Mouse (Mus musculus): ENCODE data around the gene Fam126a. TPM values are rescaled to one million over a fixed set of nuclear protein-coding genes. Genes with fewer than 3 reads are reported as not detected.
A peak's percentile ranks its signal among the peaks of the same experiment; 100 is the strongest.

The Fam126a gene
- total RNA-seq, 2 experiments from 2014 or later = 15.4 to 16.6 TPM

DNA sequence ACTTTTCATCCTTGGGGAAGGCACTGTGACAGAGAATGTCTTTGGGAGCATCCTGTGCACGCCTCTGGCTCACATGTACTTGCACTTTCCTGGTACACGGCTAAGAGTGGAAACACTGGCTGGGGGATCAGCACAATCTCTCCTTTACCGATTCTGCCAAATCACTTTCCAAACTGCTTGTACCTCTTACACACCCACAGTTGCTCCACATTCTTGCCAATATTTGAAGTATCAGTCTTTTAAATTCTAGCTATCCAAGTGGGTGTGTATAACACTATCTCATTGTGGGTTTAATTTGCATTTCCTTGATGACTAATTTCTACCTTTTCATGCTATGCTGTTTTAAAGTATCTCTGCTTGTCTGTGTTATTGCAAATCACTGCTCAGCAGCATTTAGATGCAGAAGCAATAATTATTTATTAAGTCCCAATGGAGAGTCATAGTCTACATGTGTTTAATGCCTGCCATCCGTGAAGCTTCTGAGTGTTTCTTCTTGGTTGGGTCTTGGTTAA, 10.9 kb upstream of the Fam126a start:
- peak in 1 of 2 experiments; percentile 29 for DNase-seq (ENCODE audit: low spot score in 2 of 2)

DNA sequence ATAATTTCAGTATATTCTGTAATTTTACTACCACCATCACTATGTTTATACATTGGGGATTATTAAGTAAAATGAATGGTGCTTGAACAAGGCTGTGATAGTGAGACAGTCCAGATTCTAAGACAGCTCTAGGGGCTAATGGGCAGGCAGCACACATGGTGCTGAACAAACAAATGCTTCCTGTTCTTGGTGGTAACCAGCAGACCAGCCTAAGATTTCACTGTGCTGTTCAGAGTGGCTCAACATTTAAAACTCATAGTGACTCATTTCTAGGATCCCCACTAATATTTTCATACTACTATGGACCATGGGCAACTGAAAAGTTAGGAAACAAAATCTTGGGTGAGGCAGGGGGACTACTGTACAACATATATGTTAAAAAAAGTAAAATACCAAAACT, 10.1 kb upstream of the Fam126a start:
- DNase-seq (ENCODE audit: low spot score in 2 of 2) = no peak

DNA sequence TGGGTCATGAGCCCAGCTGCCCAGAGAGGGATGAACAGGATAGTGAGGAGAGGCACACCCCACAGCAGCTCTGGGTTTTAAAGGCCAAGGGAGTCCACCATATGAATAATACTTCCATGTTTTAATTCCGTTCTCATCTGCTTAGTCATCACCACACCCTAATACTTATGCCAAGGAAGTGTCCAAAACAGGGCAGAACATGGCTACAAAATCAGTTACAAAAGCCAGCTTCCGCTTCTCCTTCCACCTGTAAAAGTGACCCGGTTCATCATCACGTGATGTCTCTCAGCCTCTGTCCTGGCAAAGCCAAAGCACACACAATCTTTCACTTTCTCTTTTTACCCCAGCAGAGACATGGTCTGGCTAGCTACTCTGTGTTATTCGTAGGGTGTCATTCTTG, 8.9 kb upstream of the Fam126a start:
- no peak for DNase-seq (ENCODE audit: low spot score in 2 of 2)

DNA sequence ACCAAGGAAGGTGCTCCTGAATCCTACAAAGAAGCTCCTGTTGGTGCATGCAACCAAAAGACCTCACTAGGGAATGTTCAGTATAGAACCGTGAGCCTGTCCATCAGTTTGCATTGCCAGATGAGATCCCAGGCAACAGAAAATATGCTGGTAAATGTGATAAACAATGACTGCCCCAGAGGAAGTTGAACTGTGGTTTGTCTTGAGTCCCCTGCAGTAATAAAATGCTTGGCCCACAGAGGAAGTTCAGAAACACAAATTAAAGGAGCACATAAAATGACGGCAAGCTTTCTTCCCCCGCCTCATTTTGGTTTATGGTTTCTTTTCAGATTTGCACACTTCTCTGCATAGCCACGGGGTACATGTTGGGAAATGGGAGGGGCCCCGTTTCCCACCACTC, 8.3 kb upstream of the Fam126a start:
- no peak for DNase-seq (ENCODE audit: low spot score in 2 of 2)

DNA sequence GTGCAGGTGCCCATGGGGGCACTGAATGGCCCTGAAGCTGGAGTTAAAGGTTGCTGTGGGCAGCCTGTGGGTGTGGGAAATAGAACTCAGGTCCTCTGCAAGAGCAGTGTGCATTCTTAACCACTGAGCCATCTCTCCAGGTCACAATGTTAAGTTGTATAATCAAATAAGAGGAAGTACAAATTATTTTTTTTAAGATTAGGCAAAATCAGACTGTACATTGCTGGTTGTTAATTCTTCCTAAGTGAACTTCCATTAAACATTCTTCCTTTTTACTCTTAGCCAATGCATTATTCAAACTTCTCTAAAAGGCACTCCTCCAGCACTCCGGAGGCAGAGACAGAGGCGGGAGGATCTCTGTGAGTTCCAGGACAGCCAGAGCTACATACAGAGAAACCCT, 7.7 kb upstream of the Fam126a start:
- DNase-seq (ENCODE audit: low spot score in 2 of 2) = no peak

DNA sequence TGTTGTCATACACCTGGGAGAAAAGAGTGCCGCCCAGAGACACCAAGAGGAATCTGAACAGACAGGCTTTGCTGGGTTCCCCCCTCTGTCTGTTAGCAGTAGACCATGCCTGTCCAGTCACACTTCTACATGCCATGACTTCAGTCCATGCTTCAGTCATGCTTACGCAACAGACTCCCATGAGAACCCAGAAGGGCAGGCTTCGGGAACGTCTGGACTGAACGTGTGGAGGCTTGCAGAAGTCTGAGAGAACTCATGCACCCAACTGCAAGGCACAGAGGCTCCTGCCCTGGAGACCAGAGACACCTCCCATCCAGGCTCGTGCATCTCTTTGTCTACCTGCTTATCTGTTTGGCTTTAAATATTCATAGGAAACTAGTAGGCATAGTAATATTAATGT, 6.2 kb upstream of the Fam126a start:
- no peak for DNase-seq (ENCODE audit: low spot score in 2 of 2)

DNA sequence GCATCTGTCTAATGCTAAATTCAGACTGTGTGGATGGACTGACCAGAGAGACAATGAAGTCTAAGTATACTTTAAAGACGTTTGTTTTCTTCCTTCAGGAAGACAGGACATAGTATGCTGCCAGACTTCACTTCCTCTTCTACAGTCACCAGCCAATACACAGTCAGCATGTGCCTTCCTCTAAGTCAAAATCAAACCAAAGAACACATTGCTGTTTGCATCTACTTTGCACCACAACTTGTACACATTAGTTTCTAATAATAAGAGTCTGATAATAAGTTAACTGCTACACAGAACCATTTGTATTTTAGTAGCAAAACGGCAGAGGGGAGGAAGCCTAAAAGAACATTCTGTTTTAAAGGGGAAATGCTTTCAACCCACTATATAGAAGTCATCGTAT, 4.5 kb upstream of the Fam126a start:
- no peak for DNase-seq (ENCODE audit: low spot score in 2 of 2)

DNA sequence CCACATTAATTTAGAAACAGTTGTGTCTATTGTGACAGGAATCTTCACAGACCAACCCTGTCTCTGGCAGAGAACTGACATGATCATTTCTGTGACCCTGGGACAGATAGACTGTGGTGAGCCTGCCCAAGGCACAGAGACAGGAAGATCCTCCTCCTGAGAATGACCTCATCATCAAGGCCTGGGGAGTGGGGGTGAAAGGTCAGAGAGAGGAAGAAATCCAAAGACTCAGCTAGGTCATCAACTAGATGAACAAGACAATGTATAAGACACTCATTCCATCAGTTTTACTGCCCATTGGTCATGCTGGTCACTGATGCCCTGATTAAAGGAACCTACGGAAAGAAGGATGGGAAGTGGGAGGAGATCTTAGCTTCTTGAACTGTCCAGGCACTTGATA, 3.6 kb upstream of the Fam126a start:
- no peak for DNase-seq (ENCODE audit: low spot score in 2 of 2)

DNA sequence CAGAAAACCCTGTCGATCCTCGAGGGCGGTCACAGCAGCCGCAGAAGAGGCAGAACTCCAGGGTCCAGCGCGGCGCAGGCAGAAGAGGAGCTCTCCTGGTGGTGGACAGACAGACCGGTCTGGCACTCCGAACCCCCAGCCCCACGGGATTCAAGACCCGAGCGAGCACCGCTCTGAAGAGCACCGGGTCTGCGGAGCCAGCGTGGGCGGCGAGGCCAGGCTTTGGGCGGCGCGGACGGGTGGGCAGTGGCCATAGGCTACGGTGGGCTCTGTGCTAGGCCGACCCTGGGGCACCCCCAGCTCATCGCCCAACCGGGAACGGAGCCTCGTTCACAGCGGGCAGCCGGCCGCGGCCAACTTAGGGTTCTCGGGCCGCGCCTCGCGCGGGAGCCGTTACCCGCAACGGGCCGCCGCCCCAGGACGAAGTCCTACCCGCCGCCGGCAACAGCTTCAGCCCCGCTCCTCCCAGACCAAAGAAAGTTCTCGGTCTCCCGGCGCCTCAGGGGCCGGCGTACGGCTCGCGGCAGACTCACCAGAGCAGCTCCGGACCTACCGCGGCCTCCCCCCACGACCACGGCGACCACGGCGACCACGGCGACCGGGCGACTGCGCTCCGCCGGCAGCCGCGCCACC, 428 bp downstream of the Fam126a start:
- peak in 1 of 2 experiments; percentile 8 for DNase-seq (ENCODE audit: low spot score in 2 of 2)

DNA sequence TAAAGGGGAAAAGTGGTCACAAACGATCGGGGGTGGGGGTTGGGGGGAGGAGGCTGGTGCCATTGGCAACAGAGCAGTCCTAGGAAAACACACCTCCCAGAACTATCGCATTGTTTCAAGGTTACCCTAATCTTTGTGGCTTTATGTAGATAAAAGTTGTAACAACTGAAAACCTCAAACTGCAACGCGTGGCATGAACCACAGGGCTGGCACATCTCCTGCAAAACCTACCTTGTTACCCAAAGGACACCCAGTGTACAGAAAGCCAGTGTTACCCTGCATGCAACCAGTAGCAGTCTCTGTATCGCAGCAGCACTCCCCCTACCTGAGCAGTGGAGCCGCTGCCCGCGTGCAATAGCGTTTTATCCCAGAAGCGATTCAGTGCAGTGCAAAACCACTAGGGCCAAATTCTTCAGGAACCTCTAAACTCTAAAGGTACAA, 1.1 kb downstream of the Fam126a start:
- peak; percentile 21 to 36 for DNase-seq (ENCODE audit: low spot score in 2 of 2)

DNA sequence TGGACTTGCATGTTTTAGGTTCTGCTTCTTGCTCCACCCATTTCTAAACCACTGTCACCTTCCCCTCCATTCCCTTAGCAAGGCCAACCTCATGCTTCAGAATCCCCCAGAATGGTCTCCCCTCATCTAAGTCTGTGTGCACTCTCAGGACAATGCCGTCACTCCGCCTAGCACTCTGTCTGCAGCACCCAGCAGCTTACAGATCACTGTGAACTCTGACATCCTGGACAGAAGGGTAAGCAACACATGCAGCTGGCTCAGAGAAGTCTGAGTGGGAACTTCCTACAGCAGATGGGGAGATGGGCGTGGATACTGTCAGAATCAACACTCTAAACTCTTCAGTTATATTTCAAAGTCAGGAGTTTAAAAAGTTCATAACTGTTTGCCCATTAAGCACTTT, 5.5 kb downstream of the Fam126a start:
- no peak for DNase-seq (ENCODE audit: low spot score in 2 of 2)

DNA sequence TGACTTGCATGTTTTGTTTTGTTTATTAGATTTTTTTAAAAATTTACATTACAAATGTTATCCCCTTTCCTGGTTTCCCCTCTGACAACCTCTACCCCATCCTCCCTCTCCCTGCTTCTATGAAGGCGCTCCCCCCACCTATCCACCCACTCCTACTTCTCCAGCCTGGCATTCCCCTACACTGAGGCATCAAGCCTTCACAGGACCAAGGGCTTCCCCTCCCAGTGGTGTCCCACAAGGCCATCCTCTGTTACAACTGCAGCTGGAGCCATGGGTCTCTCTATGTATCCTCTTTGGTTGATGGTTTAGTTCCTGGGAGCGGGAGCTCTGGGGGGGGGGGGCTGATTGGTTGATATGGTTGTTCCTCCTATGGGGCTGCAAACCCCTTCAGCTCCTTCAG, 7.3 kb downstream of the Fam126a start:
- no peak for DNase-seq (ENCODE audit: low spot score in 2 of 2)

DNA sequence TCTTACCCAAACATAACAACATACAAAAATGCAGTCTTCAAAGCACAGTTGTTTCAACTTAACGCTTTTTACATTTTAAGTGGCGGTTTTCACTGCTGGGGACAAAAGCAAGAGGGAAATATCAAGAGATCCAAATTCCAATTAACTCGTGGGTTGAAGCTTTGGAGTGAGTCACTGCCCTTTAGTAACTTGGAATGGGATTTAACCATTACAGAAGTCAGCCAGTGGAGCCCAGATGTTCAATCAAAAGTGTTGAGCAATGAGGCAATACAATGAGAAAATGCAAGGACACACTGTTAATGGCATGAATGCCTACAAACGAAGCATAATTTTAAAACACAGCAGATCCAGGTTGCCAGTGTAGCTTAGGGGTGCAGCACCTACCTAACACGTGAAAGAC, 8.8 kb downstream of the Fam126a start:
- DNase-seq (ENCODE audit: low spot score in 2 of 2) = no peak

DNA sequence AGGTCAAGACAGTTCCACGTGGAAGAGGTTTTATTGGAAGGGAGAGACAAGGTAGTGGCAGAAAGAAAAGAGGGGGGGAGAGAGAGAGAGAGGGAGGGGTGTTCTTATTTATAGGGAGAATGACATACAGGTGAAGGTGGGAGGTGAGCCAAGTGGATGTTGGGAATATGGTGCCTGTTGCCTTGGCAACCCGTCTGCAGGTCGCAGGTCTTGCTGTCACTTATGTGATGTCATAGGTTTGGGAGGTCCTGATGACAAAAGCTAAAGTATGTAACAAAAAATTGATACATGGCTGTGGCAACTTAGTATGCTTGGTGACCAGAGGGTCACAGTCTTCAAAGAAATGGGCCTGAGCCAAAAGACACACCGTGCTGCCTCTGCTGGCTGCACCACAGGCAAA, 10.1 kb downstream of the Fam126a start:
- DNase-seq (ENCODE audit: low spot score in 2 of 2) = no peak

DNA sequence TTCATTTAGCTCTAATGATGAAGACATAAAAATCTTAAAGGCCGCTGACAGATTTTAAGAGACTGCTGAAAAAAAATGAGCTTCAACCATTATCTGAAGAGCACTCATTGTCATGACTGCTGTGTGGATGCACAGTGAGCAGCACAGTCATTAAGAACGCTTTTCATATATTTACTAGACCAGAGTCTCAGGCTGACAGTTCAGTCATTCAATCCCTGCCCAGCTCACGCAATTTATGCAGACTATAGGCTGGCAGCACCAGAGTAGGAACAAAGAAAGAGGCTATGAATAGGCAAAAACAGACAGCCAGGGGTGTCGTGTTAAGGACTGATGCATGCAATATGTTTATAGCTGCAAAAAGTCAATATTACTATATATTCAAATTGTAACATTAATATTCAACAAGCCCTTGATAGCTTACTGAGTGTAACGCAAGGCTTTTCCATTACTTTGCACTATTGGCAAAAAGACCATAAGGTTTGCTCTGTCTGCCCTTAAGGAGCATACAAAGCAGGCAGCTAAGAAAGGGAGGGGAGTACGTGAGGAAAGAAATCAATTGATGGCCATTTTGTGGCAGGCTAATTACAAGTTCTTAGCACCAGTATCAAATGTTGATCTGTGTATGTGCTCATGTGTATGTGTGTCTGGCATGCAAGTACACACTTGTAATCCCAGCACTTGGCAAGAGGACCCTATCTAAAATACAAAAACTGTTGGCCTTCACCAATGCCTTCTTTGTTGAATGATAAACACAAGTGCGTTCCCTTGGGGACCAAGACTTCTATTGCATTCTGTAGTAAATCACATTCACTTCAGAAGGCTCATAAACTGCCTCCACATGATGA, 10.9 kb downstream of the Fam126a start:
- DNase-seq (ENCODE audit: low spot score in 2 of 2) = no peak

DNA sequence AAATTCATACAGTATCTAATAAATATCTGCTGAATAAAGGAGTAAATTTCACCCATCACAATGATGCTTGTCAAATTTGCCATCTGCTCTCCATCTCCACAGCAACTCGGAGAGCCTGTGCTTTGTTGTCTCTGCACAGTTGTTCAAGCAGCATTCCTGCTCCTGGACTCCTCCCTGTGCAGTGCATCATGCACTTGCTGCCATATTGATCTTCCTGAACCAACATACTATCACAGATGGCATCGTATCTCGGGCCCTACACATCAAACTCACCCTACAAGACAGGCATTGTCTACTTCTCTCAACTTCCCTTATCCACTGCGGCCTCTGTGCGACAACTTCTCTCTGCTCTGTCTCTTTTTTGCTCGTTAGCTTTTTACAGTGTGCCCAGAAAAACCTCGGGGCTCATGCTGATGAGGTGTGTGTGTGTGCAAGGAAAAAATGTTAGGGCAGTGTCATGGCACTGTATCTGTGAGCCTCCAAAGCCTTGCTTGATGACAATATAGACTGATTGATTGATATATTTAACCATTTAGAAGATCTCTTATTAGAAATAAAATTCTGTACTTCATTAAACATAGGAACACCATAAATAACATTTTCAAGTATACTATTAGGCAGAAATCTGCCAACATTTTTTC, 11.7 kb downstream of the Fam126a start:
- DNase-seq (ENCODE audit: low spot score in 2 of 2) = no peak

DNA sequence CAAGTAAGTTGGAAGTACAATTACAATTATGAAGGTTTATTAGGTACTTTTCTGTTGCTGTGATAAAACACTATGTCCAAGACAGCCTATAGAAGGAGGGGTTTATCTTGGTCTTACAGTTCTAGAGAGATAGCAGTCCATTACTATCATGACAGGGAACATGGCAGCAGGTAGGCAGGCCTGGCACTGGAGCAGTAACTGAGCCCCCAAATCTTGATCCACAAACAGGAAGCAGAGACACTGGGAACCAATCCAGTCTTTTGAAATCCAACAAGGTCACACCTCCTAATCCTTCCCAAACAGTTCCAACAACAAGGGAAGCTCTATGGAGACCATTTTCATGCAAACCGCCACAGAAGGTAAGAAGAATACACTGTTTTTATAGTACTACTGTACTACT, 13.6 kb downstream of the Fam126a start:
- DNase-seq (ENCODE audit: low spot score in 2 of 2) = no peak

DNA sequence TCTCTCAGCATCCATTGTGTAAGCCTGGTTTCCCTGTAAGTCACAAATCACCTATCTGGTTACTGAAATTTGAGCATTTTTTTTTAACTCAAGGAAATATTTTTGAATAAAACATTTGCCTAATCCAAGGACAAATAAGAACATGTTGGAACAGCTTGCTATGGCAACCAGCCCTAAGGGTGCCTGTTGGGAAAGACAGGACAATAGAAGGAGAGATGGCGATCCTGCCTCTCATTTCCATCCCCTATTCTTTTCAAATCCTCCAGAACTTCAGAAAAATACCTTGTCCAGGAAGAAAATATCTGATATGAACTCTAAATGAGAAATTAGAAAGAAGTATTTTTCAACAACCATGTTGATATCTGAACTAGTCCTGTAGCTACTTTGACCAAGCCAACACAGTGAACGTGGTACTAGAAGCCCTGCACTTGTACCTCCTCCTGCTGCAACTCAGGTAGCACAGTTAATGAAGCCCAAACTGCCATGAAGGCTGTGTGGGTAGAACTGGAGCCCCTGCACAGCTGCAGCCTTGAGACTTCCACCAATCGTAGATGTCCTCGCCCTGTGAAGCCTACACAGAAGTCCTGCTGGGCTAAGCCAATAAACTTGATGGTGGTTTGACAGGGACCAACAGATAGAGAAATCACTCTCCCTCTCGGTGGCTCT, 17.0 kb downstream of the Fam126a start:
- no peak for DNase-seq (ENCODE audit: low spot score in 2 of 2)

DNA sequence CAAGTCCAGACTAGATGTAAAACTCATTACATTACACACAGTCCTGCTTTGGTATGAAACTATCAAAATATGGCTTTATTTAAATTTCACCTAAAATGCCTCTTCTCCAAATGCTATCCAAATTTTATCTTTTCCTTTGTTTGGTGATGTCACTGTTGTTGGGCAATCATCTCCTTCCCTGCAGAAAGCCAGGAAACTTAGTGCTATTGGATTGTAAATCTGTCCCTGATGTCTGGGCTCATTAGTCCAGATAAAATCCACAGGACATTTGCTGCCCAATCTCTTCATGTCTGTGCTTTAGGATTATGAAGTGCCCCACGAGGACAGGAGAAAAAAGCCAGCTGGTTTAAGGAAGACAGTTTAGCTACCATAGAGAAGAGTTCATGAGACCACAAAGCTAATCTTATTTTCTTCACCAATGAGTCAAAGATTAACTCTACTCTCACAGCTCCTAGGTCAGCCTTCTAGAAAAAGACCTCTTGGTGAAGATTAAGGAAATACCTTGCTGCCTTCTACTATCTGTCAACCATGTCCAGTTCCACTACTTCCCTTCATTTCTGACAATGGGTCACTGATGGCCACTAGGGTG, 31.3 kb downstream of the Fam126a start:
- no peak for DNase-seq (ENCODE audit: low spot score in 2 of 2)

DNA sequence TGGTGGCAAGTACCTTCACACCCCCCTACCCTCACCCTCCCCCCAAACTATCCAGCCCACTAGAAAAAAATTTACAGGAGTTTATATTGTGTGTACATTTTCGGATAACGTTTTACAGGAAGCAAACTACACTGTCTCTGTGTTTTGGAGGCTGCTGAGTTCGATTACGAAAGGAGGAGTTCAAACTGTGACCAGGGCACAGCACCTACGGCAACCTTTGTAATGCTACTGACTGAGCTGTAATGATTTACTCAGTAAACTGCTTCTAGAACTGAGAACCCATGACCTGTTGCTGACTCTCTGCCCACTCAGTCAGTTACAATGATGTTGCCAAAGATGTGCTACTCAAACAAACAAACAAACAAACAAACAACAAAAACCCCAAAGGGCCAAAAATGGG, 34.5 kb downstream of the Fam126a start:
- no peak for DNase-seq (ENCODE audit: low spot score in 2 of 2)

DNA sequence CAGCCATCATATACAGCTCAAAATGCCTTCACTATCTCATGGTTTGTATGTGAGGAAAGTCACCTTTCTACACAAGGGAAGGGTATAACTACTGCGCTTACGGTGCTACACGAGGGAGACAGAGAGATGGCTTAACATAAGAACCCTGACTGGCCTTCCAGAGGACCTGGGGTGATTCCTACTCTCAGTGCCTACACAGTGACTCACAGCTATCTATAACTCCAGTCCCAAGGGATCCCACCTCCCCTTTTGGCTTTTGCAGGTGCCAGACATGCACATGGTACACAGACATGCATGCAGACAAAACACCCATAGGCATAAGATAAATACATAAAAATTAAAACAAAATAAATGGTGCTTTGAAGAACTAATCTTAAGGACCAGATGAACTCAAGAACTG, 35.6 kb downstream of the Fam126a start:
- no peak for DNase-seq (ENCODE audit: low spot score in 2 of 2)

Data from left cerebral cortex, adult 18-20 months (tissue).